Mouse (Mus musculus) lung, embryonic 15.5 days (tissue): ENCODE data around the gene Hectd3. TPM values are rescaled to one million over a fixed set of nuclear protein-coding genes. Genes with fewer than 3 reads are reported as not detected.

Experiments used
- ATAC-seq: fragments of 200-750 bp; cut with Nextera tagmentation; 2 replicates; pipeline ENCODE4 v1.8.0; 2017; ENCODE audit warnings: moderate number of reproducible peaks, borderline replicate concordance; ENCODE audit not compliant: low FRiP score, low TSS enrichment; ENCODE audit errors: extremely low read depth
- H3K27ac ChIP-seq: fragments of 300-500 bp; sonication (generic); 2 replicates; pipeline ENCODE4 v1.5.1; 2015; ENCODE audit warnings: moderate library complexity, mild to moderate bottlenecking, inconsistent platforms
- H3K27me3 ChIP-seq: fragments of 300-500 bp; sonication (generic); 2 replicates; pipeline ENCODE4 v1.6.1; 2015; ENCODE audit warnings: inconsistent platforms
- H3K36me3 ChIP-seq: fragments of 300-500 bp; sonication (generic); 2 replicates; pipeline ENCODE4 v1.6.1; 2015; ENCODE audit warnings: inconsistent platforms
- H3K4me1 ChIP-seq: fragments of 300-500 bp; sonication (generic); 2 replicates; pipeline ENCODE4 v1.6.1; 2015; ENCODE audit warnings: inconsistent platforms
- H3K4me2 ChIP-seq: fragments of 300-500 bp; sonication (generic); 2 replicates; pipeline ENCODE4 v1.6.1; 2015; ENCODE audit warnings: inconsistent platforms, mild to moderate bottlenecking, moderate library complexity
- H3K4me3 ChIP-seq: fragments of 300-500 bp; sonication (generic); 2 replicates; pipeline ENCODE4 v1.5.1; 2015; ENCODE audit warnings: mild to moderate bottlenecking, inconsistent platforms
- H3K9ac ChIP-seq: fragments of 300-500 bp; sonication (generic); 2 replicates; pipeline ENCODE4 v1.6.1; 2015; ENCODE audit warnings: inconsistent platforms
- H3K9me3 ChIP-seq: fragments of 300-500 bp; sonication (generic); 2 replicates; pipeline ENCODE4 v1.6.1; 2016; ENCODE audit warnings: inconsistent platforms
- WGBS: fragments of 180-500 bp; shearing (Covaris S2); methylation state at CpG from one replicate; pipeline ENCODE4 v1.1.7; 2015; 5-methylcytosine and 5-hydroxymethylcytosine counted together
- polyA plus RNA-seq: library from polyadenylated mRNA; unstranded; fragments of >200 nt; fragmentation: Nextera tagmentation; extraction: Ambion mirVana; gene quantifications from 2 replicates; pipeline ENCODE4 v1.2.1, GENCODE M21; 2015

Hectd3 gene
- polyA plus RNA-seq, 1 experiment from 2014 or later, result 10.1 TPM

DNA sequence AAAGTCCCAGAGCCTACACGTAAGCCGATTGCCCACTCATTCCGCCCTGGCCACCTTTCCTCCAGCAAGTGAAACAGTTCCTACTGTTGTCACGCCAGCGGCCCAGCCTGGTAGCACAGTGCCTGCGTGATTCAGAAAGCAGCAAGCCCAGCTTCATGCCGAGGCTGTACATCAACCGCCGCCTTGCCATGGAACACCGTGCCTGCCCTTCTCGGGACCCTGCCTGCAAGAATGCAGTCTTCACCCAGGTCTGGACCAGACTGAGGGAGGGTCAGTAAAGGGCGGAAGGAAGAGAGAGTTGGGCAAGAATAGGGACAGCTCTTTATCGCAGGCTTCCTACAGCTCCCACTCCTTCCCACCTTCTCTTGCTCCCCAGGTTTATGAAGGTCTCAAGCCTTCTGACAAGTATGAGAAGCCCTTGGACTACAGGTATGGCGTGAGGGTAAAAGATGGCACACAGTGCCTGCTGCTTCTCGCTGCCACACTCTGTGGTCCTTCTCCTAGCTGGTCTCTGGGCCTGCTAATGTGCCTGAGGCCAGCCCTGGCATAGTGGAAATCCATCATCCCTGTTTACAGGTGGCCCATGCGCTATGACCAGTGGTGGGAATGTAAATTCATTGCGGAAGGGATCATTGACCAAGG is 4.5 kb downstream of the Hectd3 start:
- Histone ChIP-seq H3K4me2 (no peak overlapping the region), H3K27me3 (no peaks in the 10 kb centered on the region), H3K4me1 (peaks cover 12% of the 10 kb centered on the region), H3K27ac (no peak overlapping the region), H3K4me3 (no peak overlapping the region), H3K9ac (no peak overlapping the region), H3K36me3 (peaks cover 28% of the 10 kb centered on the region; the same call in 1 of the 2 replicates), H3K9me3 (no peaks in the 10 kb centered on the region)
- no peak for ATAC-seq
- 88% methylated on average over 17 of the region's 17 CpGs for WGBS

- H3K9me3 ChIP-seq, result no peaks in the 10 kb centered on the region
- H3K4me3 ChIP-seq, result no peak overlapping the region
- no peak overlapping the region for H3K27ac ChIP-seq
- no peak overlapping the region for H3K4me2 ChIP-seq
- no peaks in the 10 kb centered on the region for H3K4me1 ChIP-seq
- 88% methylated on average over 16 of the region's 16 CpGs for WGBS
- H3K27me3 ChIP-seq, result no peaks in the 10 kb centered on the region
- no peak overlapping the region for H3K9ac ChIP-seq
- ATAC-seq, result no peak
- peaks cover 28% of the 10 kb centered on the region; the same call in 1 of the 2 replicates for H3K36me3 ChIP-seq
Measured at GRCm38 (mm10) chr4:117001957-117002356, 6.8 kb downstream of the Hectd3 start.

DNA sequence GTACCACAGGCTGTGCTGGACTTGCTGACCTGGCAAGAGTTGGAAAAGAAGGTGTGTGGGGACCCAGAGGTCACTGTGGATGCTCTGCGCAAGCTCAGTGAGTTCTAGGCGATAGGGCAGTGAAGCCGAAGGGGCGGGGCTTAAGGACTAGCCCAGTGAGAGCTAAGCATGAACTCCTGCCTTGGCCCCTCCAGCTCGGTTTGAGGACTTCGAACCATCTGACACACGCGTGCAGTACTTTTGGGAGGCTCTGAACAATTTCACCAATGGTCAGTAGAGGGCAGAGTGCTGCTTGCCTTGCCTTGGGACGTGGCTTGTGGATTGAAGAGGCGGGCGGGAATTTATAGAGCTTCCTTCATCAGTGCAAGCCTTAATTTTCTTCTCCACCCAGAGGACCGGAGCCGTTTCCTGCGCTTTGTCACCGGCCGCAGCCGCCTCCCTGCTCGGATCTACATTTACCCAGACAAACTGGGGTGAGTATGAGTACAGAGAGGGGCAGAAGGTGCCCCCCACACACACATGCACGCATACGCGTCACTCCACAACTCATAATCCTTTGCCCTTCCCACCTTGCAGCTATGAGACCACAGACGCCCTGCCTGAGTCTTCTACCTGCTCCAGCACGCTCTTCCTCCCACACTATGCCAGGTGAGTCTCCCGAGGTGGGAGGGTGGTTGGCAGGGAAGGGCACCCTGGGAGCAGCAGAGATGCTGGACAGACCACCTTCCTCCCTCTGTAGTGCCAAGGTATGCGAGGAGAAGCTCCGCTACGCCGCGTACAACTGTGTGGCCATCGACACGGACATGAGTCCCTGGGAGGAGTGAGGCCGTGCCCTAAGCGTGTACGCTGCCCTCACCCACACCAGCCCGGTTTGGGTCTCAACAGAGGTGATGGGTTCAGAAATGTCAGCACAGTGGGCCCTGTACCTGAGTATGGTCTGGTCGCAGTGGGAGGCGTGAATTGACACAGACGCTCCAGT is 7.7 kb downstream of the Hectd3 start:
- 54% methylated on average over 38 of the region's 38 CpGs for WGBS

DNA sequence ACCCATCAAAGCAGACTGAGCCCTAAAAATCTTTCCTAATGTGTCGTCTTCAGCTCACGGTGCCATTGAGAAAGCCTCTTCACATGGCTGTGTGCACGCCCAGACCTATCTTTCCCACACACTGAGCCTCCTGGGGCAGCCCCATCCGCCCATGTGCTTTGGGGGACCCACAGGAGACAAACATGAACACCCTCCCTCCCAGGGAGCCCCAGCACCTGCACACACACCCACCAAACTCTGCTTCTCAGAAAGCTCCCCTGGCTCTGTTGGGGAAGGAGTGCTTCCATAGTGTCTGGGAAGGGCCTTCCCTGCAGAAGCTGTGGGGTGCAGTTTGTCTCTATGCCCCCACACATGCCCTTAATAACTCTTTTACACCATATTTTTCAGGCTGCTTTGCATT is 9.5 kb downstream of the Hectd3 start:
- Histone ChIP-seq H3K4me2 (no peak overlapping the region), H3K9ac (no peak overlapping the region), H3K4me1 (no peaks in the 10 kb centered on the region), H3K4me3 (no peak overlapping the region), H3K36me3 (peaks cover 14% of the 10 kb centered on the region; the same call in 1 of the 2 replicates), H3K9me3 (no peaks in the 10 kb centered on the region), H3K27me3 (no peaks in the 10 kb centered on the region), H3K27ac (no peak overlapping the region)
- WGBS, result 73% methylated on average over 4 of the region's 4 CpGs
- no peak for ATAC-seq

More for the DNA sequence above, 7.7 kb downstream of the Hectd3 start:
- Histone ChIP-seq H3K9me3 (no peaks in the 10 kb centered on the region), H3K4me2 (no peak overlapping the region), H3K27me3 (no peaks in the 10 kb centered on the region), H3K4me3 (no peak overlapping the region), H3K36me3 (peaks cover 28% of the 10 kb centered on the region; the same call in 1 of the 2 replicates), H3K4me1 (no peaks in the 10 kb centered on the region), H3K9ac (no peak overlapping the region), H3K27ac (no peak overlapping the region)
- peak; percentile 60; the same call in 1 of the 2 replicates for ATAC-seq

DNA sequence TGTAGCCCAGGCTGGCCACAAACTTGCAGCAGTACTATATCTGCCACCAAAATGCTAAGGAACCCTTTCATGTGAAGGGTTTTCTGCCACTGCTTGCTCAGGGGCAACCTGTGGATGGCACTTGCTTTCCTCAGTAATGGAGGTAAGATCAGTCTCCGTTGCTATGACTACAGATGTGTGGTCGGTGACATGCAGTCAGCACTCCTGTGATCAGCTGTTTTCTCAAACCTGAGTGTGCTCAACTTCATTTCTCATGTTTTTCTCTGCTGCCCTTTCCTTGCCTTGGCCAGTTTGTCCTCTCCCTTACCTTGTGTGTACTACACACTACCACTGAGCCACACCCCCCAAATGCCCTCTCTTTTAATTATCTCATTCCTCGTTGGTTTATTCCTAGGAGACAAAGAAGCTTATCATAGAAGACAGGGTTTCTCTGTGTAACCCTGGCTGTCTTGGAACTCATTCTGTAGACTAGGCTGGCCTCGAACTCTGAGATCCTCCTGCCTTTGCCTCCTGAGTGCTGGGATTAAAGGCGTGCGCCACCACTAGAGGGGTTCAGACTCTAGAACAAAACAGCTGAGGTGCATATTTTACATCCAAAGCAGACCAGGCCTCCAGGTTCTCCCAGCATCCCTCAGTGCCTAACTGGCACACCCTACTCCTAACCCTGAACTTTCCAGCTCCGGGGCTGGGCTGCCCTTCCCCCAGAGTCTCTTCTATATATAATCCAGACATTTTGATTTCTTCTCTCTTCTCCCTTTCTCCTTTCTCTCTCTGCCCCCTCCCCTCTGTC is 10.7 kb downstream of the Hectd3 start:
- no peak overlapping the region for H3K4me3 ChIP-seq
- no peak overlapping the region for H3K27ac ChIP-seq
- peaks cover 10% of the 10 kb centered on the region; the same call in 1 of the 2 replicates for H3K36me3 ChIP-seq
- H3K9ac ChIP-seq, result no peak overlapping the region
- no peaks in the 10 kb centered on the region for H3K27me3 ChIP-seq
- no peak overlapping the region for H3K4me2 ChIP-seq
- WGBS, result 70% methylated on average over 7 of the region's 7 CpGs
- no peaks in the 10 kb centered on the region for H3K4me1 ChIP-seq
- H3K9me3 ChIP-seq, result no peaks in the 10 kb centered on the region
- ATAC-seq, result no peak

DNA sequence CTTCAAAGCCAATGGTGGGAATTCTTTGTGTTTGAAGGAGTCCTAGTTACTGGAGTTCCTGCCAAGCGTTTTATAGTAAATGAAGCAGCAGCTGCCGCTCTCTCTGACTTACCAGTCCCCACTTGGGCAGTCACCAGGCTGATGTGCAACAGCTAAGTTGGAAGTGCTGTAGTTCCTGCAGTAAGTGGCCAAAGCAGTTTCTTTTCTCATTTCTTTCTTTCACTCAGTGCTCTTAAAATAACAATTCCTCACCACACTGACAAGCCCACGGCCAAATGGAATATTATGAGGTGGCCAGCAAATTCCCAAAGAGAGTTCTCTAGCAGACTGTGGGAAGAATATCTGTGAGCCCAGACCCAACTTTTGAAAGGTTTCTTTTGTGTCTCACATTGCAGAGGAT is 11.9 kb downstream of the Hectd3 start:
- no peak for ATAC-seq
- Histone ChIP-seq H3K9me3 (no peaks in the 10 kb centered on the region), H3K4me1 (no peaks in the 10 kb centered on the region), H3K9ac (no peak overlapping the region), H3K27ac (no peak overlapping the region), H3K27me3 (no peaks in the 10 kb centered on the region), H3K4me3 (no peak overlapping the region), H3K36me3 (peaks cover 10% of the 10 kb centered on the region; the same call in 1 of the 2 replicates), H3K4me2 (no peak overlapping the region)
- WGBS, result 57% methylated on average over 3 of the region's 3 CpGs

DNA sequence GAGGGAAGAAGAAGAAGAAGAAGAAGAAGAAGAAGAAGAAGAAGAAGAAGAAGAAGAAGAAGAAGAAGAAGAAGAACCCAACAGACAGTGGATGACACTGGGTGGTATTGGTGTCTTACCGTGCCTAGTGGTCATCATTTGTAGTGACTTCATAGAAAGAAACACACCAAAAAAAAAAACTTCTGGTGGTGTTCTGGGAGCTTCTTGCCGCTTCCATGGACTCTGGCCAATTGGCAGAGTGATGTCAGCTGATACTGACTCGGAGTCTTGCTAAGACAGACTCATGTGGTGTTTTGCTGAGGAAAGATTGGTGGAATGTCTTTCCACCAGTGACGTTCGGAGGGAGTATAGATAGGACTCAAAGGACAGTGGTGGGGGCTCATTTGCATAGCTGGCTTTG is 15.1 kb downstream of the Hectd3 start:
- 74% methylated on average over 5 of the region's 5 CpGs for WGBS
- no peak overlapping the region for H3K27ac ChIP-seq
- ATAC-seq, result no peak

DNA sequence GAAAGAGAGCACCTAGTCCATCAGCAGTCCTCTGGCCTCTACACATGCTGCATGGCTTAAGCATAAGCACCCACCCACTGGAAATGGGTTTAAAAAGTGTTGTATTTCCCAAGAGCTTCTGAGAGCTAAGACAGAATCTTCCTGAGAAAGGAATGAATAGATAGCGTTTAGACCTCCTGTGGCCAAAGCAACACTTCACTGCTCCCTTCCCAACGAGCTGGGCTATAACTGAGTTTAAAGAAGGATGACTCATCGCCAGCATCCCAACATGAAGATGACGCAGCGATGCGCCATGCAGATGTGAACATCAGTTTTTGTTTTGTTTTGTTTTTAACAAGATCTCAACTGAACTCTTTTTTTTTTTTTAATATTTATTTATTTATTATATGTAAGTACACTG is 18.5 kb downstream of the Hectd3 start:
- Histone ChIP-seq H3K27me3 (no peaks in the 10 kb centered on the region), H3K4me3 (no peak overlapping the region), H3K9ac (no peak overlapping the region), H3K36me3 (no peaks in the 10 kb centered on the region), H3K9me3 (no peaks in the 10 kb centered on the region), H3K4me2 (no peak overlapping the region), H3K4me1 (0 out of 2 replicates have a peak, but pooled peaks cover under 1% of the 10 kb centered on the region), H3K27ac (no peak overlapping the region)
- no peak for ATAC-seq
- WGBS, result 78% methylated on average over 6 of the region's 6 CpGs

More for the DNA sequence above, 15.1 kb downstream of the Hectd3 start:
- H3K9me3 ChIP-seq, result no peaks in the 10 kb centered on the region
- no peaks in the 10 kb centered on the region for H3K36me3 ChIP-seq
- no peaks in the 10 kb centered on the region for H3K4me1 ChIP-seq
- no peak overlapping the region for H3K4me3 ChIP-seq
- H3K27me3 ChIP-seq, result no peaks in the 10 kb centered on the region
- H3K4me2 ChIP-seq, result no peak overlapping the region
- no peak overlapping the region for H3K9ac ChIP-seq

DNA sequence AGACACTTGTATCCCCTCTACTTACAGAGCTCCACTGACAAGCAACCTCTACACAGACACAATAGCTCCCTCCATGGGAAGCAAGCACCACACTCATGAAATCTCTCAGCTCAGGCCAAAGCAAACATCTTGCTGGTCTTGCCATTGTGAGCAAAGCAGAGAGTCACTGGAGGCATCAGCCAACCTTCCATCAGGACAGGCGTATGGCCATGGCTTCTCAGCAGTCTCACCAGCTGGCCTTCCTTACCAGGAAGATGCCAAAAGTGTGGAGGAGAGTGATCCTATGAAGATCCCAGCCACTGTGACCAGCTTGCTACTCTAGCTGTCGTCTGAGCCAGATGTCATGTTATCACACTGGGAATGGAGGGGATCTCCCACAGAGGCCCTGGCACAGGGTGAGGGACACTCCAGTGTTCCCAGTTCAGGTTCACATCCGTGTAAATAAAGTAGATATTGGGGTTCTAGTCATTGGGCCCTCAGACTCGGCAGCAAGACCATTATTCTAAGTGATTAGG is 19.8 kb downstream of the Hectd3 start:
- Histone ChIP-seq H3K27me3 (no peaks in the 10 kb centered on the region), H3K9me3 (no peaks in the 10 kb centered on the region), H3K9ac (no peak overlapping the region), H3K27ac (no peak overlapping the region), H3K36me3 (no peaks in the 10 kb centered on the region), H3K4me2 (no peak overlapping the region), H3K4me1 (peaks cover 5% of the 10 kb centered on the region), H3K4me3 (no peak overlapping the region)
- no peak for ATAC-seq
- WGBS, result 49% methylated on average over 4 of the region's 4 CpGs

DNA sequence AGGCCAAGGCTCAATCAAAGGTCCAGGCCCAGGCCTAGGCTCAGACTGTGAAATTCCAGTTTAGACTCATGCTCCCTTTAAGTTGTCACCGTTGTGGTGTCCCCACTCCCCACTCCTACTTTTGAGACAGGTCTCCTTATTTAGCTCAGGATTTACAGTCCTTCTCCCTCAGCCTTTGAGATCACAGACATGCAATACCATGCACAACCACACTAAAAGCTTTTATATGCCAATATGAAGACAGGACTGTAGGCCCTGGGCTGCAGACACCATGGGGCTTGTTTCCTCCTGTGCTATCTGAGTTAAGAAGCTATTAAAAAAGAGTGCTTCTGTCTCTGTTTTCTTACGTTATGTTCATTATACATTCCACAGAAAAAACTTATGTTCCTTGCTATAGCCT is 22.6 kb downstream of the Hectd3 start:
- no peak overlapping the region for H3K27ac ChIP-seq
- ATAC-seq, result no peak
- no peak overlapping the region for H3K9ac ChIP-seq
- H3K36me3 ChIP-seq, result peaks cover 7% of the 10 kb centered on the region; the same call in 1 of the 2 replicates
- no peaks in the 10 kb centered on the region for H3K27me3 ChIP-seq
- WGBS, result 90% methylated on average over 2 of the region's 2 CpGs
- H3K4me3 ChIP-seq, result no peak overlapping the region
- peaks cover 13% of the 10 kb centered on the region for H3K4me1 ChIP-seq
- H3K4me2 ChIP-seq, result no peak overlapping the region
- H3K9me3 ChIP-seq, result no peaks in the 10 kb centered on the region

GRCm38 (mm10) chr4:117018327-117018726 is 23.2 kb downstream of the Hectd3 start:
- Histone ChIP-seq H3K4me1 (peaks cover 13% of the 10 kb centered on the region), H3K9me3 (no peaks in the 10 kb centered on the region), H3K36me3 (peaks cover 12% of the 10 kb centered on the region; the same call in 1 of the 2 replicates), H3K27me3 (no peaks in the 10 kb centered on the region), H3K4me2 (no peak overlapping the region), H3K9ac (no peak overlapping the region), H3K4me3 (no peak overlapping the region), H3K27ac (no peak overlapping the region)
- 84% methylated on average over 7 of the region's 7 CpGs for WGBS
- ATAC-seq, result no peak
